In the genomic region with DNA sequence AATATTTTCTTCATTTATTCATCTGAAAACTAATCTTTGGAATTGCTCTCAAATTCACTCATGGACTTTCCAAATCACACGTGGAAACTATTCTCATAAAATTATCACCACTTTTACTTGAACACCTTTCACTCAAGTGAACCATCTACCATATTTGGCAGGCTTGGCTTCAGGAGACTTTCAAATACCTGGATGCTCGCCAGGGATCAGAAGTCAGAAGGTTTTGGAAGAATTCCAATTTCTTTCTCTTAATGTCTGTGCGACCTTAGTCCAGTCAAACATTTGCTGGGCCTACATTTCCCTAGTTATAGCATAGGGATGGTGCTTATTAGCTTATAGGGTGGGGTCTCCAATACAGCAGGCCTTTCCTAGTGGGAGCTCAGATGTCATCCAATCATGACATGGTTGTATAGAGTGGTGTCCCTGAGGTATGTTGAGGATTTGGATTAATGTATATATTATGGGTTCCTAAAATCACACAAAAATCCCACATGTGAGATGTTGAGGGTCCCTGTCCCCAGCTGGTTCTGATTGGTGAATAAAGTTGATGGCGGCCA, we compare ENCODE assay signal across 20 mouse cellular contexts.
A peak's percentile ranks its signal among the peaks of the same experiment; 100 is the strongest.
DNase-seq lines count a peak whose midpoint lies in the region; ATAC-seq lines count a peak whose summit lies in the region.
"Had no signal": no experiment of that assay in that cellular context is flagged by ENCODE, and none has a peak within 500 bp of the region (broad histone marks: within the 10 kb centered on the region; RNA-seq: fewer than 3 reads in every experiment).

No protein-coding gene starts in this region.

- H3K9me3 ChIP-seq in heart, embryonic 15.5 days (replicated peaks), result no peaks in the 10 kb centered on the region
- H3K9me3 ChIP-seq in kidney, embryonic 14.5 days (ENCODE audit: control insufficient read depth, low read length), result no peaks in the 10 kb centered on the region
- H3K9me3 ChIP-seq: forebrain, embryonic 12.5 days; liver, embryonic 15.5 days; megakaryocyte, embryonic 14.5 days; neural tube, embryonic 13.5 days had no signal

- peaks cover 26% of the 10 kb centered on the region for H3K4me1 ChIP-seq in heart, embryonic 15.5 days (replicated peaks)
- no peaks in the 10 kb centered on the region for H3K4me1 ChIP-seq in kidney, embryonic 14.5 days (ENCODE audit: control insufficient read depth, insufficient read depth, low read length)
- H3K4me1 ChIP-seq: forebrain, embryonic 12.5 days; liver, embryonic 15.5 days; megakaryocyte, embryonic 14.5 days had no signal

- 42% methylated on average over 4 of the region's 4 CpGs for WGBS in heart, embryonic 15.5 days
- 76% methylated on average over 4 of the region's 4 CpGs for WGBS in kidney, embryonic 14.5 days

- ATAC-seq in heart, embryonic 15.5 days (replicated peaks; ENCODE audit: insufficient number of reproducible peaks, insufficient read depth, low FRiP score, low read depth), result 0 out of 2 replicates have a peak, but pooled peaks have one; percentile 20
- ATAC-seq in kidney, embryonic 14.5 days (ENCODE audit: low FRiP score, low TSS enrichment), result no peak
- ATAC-seq: hindbrain, embryonic 16.5 days; intestine, embryonic 16.5 days had no signal

- H3K36me3 ChIP-seq in heart, embryonic 15.5 days, result no peaks in the 10 kb centered on the region
- H3K36me3 ChIP-seq in kidney, embryonic 14.5 days (ENCODE audit: control insufficient read depth, insufficient read depth, low read length), result no peaks in the 10 kb centered on the region
- H3K36me3 ChIP-seq: forebrain, embryonic 12.5 days; liver, embryonic 15.5 days; neural tube, embryonic 13.5 days had no signal

- DNase-seq in heart, adult 11 months, result no peak
- DNase-seq in kidney, adult 8-10 months, result peak; percentile 82 to 85
- peak; percentile 5 for DNase-seq in adipocyte (ENCODE audit: low spot score)
- peak; percentile 77 to 87 for DNase-seq in kidney, postnatal 36 days
- DNase-seq in cerebellum, adult 9-10 months, result no peak
- DNase-seq: cerebellum, adult 2 months; gastrocnemius, postnatal 14 days; heart, postnatal 36 days; lung, postnatal 14 days; midbrain, embryonic 14.5 days; thymus, postnatal 14 days had no signal

- H3K27ac ChIP-seq in heart, embryonic 15.5 days, result no peak overlapping the region
- no peak overlapping the region for H3K27ac ChIP-seq in kidney, embryonic 14.5 days (ENCODE audit: low read depth, low read length)
- H3K27ac ChIP-seq: forebrain, embryonic 12.5 days; liver, embryonic 15.5 days; neural tube, embryonic 13.5 days had no signal

- no peak overlapping the region for H3K4me3 ChIP-seq in heart, embryonic 15.5 days
- no peak overlapping the region for H3K4me3 ChIP-seq in kidney, embryonic 14.5 days (ENCODE audit: low read length)
- H3K4me3 ChIP-seq: forebrain, embryonic 12.5 days; liver, embryonic 15.5 days; megakaryocyte, embryonic 14.5 days; neural tube, embryonic 13.5 days had no signal

- no peak overlapping the region for H3K9ac ChIP-seq in heart, embryonic 15.5 days
- H3K9ac ChIP-seq in kidney, embryonic 14.5 days (ENCODE audit: low read depth, low read length), result no peak overlapping the region
- H3K9ac ChIP-seq: forebrain, embryonic 12.5 days; liver, embryonic 15.5 days; neural tube, embryonic 13.5 days had no signal

- H3K4me2 ChIP-seq in heart, embryonic 15.5 days, result no peak overlapping the region
- H3K4me2 ChIP-seq in kidney, embryonic 14.5 days (replicated peaks; ENCODE audit: low read depth, low read length), result no peak overlapping the region
- H3K4me2 ChIP-seq: forebrain, embryonic 12.5 days; liver, embryonic 15.5 days; neural tube, embryonic 13.5 days had no signal

- no peaks in the 10 kb centered on the region for H3K27me3 ChIP-seq in heart, embryonic 15.5 days
- no peaks in the 10 kb centered on the region for H3K27me3 ChIP-seq in kidney, embryonic 14.5 days (ENCODE audit: control insufficient read depth, insufficient read depth, low read length)
- H3K27me3 ChIP-seq: CH12.LX; forebrain, embryonic 12.5 days; liver, embryonic 15.5 days; megakaryocyte, embryonic 14.5 days; neural tube, embryonic 13.5 days had no signal

Comparison
In these comparisons a context has a peak if more than half of its experiments do, and no peak if none do; other contexts are left out.
1. DNase-seq: peak in kidney, adult 8-10 months (2 of 2), adipocyte (single experiment) and kidney, postnatal 36 days (2 of 2); none in heart, adult 11 months (single experiment) and cerebellum, adult 9-10 months (single experiment).